ENCODE assay signal across 24 mouse cellular contexts in the genomic region with DNA sequence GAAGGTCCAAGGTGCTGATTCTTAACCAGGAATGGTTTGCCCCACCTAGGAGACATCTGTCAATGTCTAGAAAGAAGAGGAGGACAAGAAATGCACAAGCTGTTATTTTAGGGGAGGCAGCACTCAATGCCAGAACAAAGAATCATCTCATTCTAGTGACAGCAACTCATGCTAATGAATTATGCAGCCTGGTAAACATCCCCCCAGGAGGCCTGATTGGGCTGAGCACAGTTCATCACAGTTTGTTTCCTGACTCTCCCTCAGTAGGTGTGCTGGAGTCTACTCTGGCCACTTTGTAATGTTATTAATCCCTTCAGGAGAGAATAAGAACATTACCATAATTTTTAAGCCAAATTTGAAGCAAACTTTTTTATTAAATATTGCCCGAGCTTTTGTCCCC.
"Had no signal": no experiment of that assay in that cellular context is flagged by ENCODE, and none has a peak within 500 bp of the region (broad histone marks: within the 10 kb centered on the region; RNA-seq: fewer than 3 reads in every experiment).

No protein-coding gene starts in this region.

- H3K36me3 ChIP-seq: kidney, embryonic 15.5 days; limb, embryonic 10.5 days; limb, embryonic 13.5 days; liver, embryonic 12.5 days; liver, embryonic 15.5 days; lung, embryonic 15.5 days; midbrain, embryonic 10.5 days; midbrain, embryonic 13.5 days; neural tube, embryonic 13.5 days; stomach, embryonic 15.5 days had no signal

- H3K27ac ChIP-seq: kidney, embryonic 15.5 days; limb, embryonic 10.5 days; limb, embryonic 13.5 days; liver, embryonic 12.5 days; liver, embryonic 15.5 days; lung, embryonic 15.5 days; midbrain, embryonic 10.5 days; midbrain, embryonic 13.5 days; neural tube, embryonic 13.5 days; stomach, embryonic 15.5 days had no signal

- H3K4me2 ChIP-seq: kidney, embryonic 15.5 days; limb, embryonic 13.5 days; liver, embryonic 12.5 days; liver, embryonic 15.5 days; lung, embryonic 15.5 days; midbrain, embryonic 13.5 days; neural tube, embryonic 13.5 days; stomach, embryonic 15.5 days had no signal

- H3K9me3 ChIP-seq: kidney, embryonic 15.5 days; limb, embryonic 10.5 days; limb, embryonic 13.5 days; liver, embryonic 12.5 days; liver, embryonic 15.5 days; lung, embryonic 15.5 days; midbrain, embryonic 10.5 days; midbrain, embryonic 13.5 days; neural tube, embryonic 13.5 days; stomach, embryonic 15.5 days had no signal

- ATAC-seq: liver, embryonic 12.5 days; midbrain, embryonic 13.5 days; midbrain, embryonic 16.5 days had no signal

- H3K9ac ChIP-seq: kidney, embryonic 15.5 days; limb, embryonic 13.5 days; liver, embryonic 12.5 days; liver, embryonic 15.5 days; lung, embryonic 15.5 days; midbrain, embryonic 13.5 days; neural tube, embryonic 13.5 days; stomach, embryonic 15.5 days had no signal

- DNase-seq: kidney, postnatal 10 days; kidney, postnatal 36 days; layer of hippocampus, postnatal 36 days; liver; lung, adult 18-20 months; lung, postnatal 10 days; lung, postnatal 36 days; right cerebral cortex, adult 18-20 months; right cerebral cortex, postnatal 14 days; spleen, adult 18-20 months; thymus, postnatal 25 days had no signal

- H3K27me3 ChIP-seq: kidney, embryonic 15.5 days; limb, embryonic 13.5 days; liver, embryonic 12.5 days; liver, embryonic 15.5 days; lung, embryonic 15.5 days; midbrain, embryonic 13.5 days; neural tube, embryonic 13.5 days; stomach, embryonic 15.5 days had no signal

- H3K4me1 ChIP-seq: kidney, embryonic 15.5 days; limb, embryonic 10.5 days; limb, embryonic 13.5 days; liver, embryonic 12.5 days; liver, embryonic 15.5 days; lung, embryonic 15.5 days; midbrain, embryonic 10.5 days; midbrain, embryonic 13.5 days; neural tube, embryonic 13.5 days; stomach, embryonic 15.5 days had no signal

- H3K4me3 ChIP-seq: kidney, embryonic 15.5 days; limb, embryonic 10.5 days; limb, embryonic 13.5 days; liver, embryonic 12.5 days; liver, embryonic 15.5 days; lung, embryonic 15.5 days; megakaryocyte, embryonic 14.5 days; midbrain, embryonic 10.5 days; midbrain, embryonic 13.5 days; myocyte; neural tube, embryonic 13.5 days; stomach, embryonic 15.5 days had no signal
